Mouse (Mus musculus) hindbrain, embryonic 14.5 days (tissue): ENCODE results near the gene Spata31d1a. TPM values are rescaled to one million over a fixed set of nuclear protein-coding genes. Genes with fewer than 3 reads are reported as not detected.
"Not testable (repeated sequence)": the region's sequence is repeated elsewhere in the genome, so short reads cannot be mapped to it uniquely, and the experiment has no call there.

Experiments used
- ATAC-seq: fragments of 200-750 bp; cut with Nextera tagmentation; 2 replicates; pipeline ENCODE4 v1.8.0; 2017; ENCODE audit warnings: moderate number of reproducible peaks, mild to moderate bottlenecking, moderate TSS enrichment, moderate library complexity; ENCODE audit not compliant: low FRiP score
- DNase-seq: peaks from one replicate; pipeline ENCODE4 v3.0.0-alpha.2; 2015; ENCODE audit warnings: low spot score
- H3K27ac ChIP-seq: fragments of 300-500 bp; sonication (generic); 2 replicates; pipeline ENCODE4 v1.5.1; 2014; ENCODE audit warnings: mild to moderate bottlenecking, moderate library complexity
- H3K27me3 ChIP-seq: fragments of 300-500 bp; sonication (generic); 2 replicates; pipeline ENCODE4 v1.6.1; 2014; ENCODE audit warnings: mild to moderate bottlenecking, low read length, mixed read lengths; ENCODE audit not compliant: control insufficient read depth, insufficient read depth
- H3K36me3 ChIP-seq: fragments of 300-500 bp; sonication (generic); replicated peaks from 2 replicates; pipeline ENCODE4 v1.6.1; 2014; ENCODE audit not compliant: control insufficient read depth, insufficient read depth
- H3K4me1 ChIP-seq: fragments of 300-500 bp; sonication (generic); replicated peaks from 2 replicates; pipeline ENCODE4 v1.6.1; 2014; ENCODE audit warnings: antibody characterized with exemption, low read length, mixed read lengths; ENCODE audit not compliant: control insufficient read depth, insufficient read depth
- H3K4me2 ChIP-seq: fragments of 300-500 bp; sonication (generic); replicated peaks from 2 replicates; pipeline ENCODE4 v1.6.1; 2014; ENCODE audit warnings: mild to moderate bottlenecking, moderate library complexity
- H3K4me3 ChIP-seq: fragments of 300-500 bp; sonication (generic); replicated peaks from 2 replicates; pipeline ENCODE4 v1.5.1; 2014; ENCODE audit warnings: mild to moderate bottlenecking, low read length
- H3K9ac ChIP-seq: fragments of 300-500 bp; sonication (generic); 2 replicates; pipeline ENCODE4 v1.6.1; 2014
- H3K9me3 ChIP-seq: fragments of 300-500 bp; sonication (generic); 2 replicates; pipeline ENCODE4 v1.6.1; 2016; ENCODE audit warnings: low read length; ENCODE audit not compliant: control insufficient read depth
- WGBS: fragments of 180-500 bp; shearing (Covaris S2); extraction: QIAGEN DNeasy Blood & Tissue Kit; methylation state at CpG from one replicate; pipeline ENCODE4 v1.1.7; 2014; 5-methylcytosine and 5-hydroxymethylcytosine counted together
- polyA plus RNA-seq: library from polyadenylated mRNA; unstranded; fragments of >200 nt; fragmentation: Nextera tagmentation; extraction: Ambion mirVana; gene quantifications from 2 replicates; pipeline ENCODE4 v1.2.1, GENCODE M21; 2014

Spata31d1a gene
- polyA plus RNA-seq, 1 experiment from 2014 or later = 0.16 TPM

- Histone ChIP-seq H3K27me3 (no peaks in the 10 kb centered on the region), H3K4me3 (no peak overlapping the region), H3K9ac (no peak overlapping the region), H3K36me3 (no peaks in the 10 kb centered on the region), H3K9me3 (no peaks in the 10 kb centered on the region), H3K27ac (no peak overlapping the region), H3K4me1 (no peaks in the 10 kb centered on the region), H3K4me2 (no peak overlapping the region)
- ATAC-seq = no peak
- 41% methylated on average over 3 of the region's 3 CpGs for WGBS
- no peak for DNase-seq
Measured at GRCm38 (mm10) chr13:59713710-59714109, 3.6 kb upstream of the Spata31d1a start.

GRCm38 (mm10) chr13:59711984-59712383 is 1.9 kb upstream of the Spata31d1a start, which contains the start of gene Spata31d1b:
Spata31d1b (plus strand) TSS chr13:59712284.
- H3K27me3 ChIP-seq, H3K4me3 ChIP-seq, H3K9ac ChIP-seq, H3K9me3 ChIP-seq, H3K36me3 ChIP-seq, ATAC-seq, H3K4me1 ChIP-seq, H3K27ac ChIP-seq, H3K4me2 ChIP-seq, DNase-seq: not testable (repeated sequence)
- WGBS = 72% methylated on average over 3 of the region's 3 CpGs

GRCm38 (mm10) chr13:59704562-59704961 is 5.6 kb downstream of the Spata31d1a start:
- ATAC-seq = no peak
- H3K27ac ChIP-seq = no peak overlapping the region
- no peak for DNase-seq
- no peaks in the 10 kb centered on the region for H3K36me3 ChIP-seq
- H3K4me3 ChIP-seq = no peak overlapping the region
- no peaks in the 10 kb centered on the region for H3K4me1 ChIP-seq
- H3K9ac ChIP-seq = no peak overlapping the region
- no peaks in the 10 kb centered on the region for H3K27me3 ChIP-seq
- H3K4me2 ChIP-seq = no peak overlapping the region
- no peaks in the 10 kb centered on the region for H3K9me3 ChIP-seq
- 61% methylated on average over 12 of the region's 12 CpGs for WGBS

- no peak overlapping the region for H3K27ac ChIP-seq
- no peak for ATAC-seq
- WGBS = 86% methylated on average over 12 of the region's 12 CpGs
Measured at GRCm38 (mm10) chr13:59703514-59703913, 6.6 kb downstream of the Spata31d1a start.

GRCm38 (mm10) chr13:59700137-59700536 is 10.0 kb downstream of the Spata31d1a start:
- H3K4me2 ChIP-seq, H3K9me3 ChIP-seq, H3K27ac ChIP-seq, ATAC-seq, DNase-seq, H3K4me1 ChIP-seq, H3K9ac ChIP-seq, H3K27me3 ChIP-seq, H3K4me3 ChIP-seq, H3K36me3 ChIP-seq: not testable (repeated sequence)
- WGBS = 65% methylated on average over 1 of the region's 1 CpGs

More at GRCm38 (mm10) chr13:59703514-59703913, 6.6 kb downstream of the Spata31d1a start:
- Histone ChIP-seq H3K4me2 (no peak overlapping the region), H3K4me1 (no peaks in the 10 kb centered on the region), H3K36me3 (no peaks in the 10 kb centered on the region), H3K9ac (no peak overlapping the region), H3K27me3 (no peaks in the 10 kb centered on the region), H3K9me3 (no peaks in the 10 kb centered on the region), H3K4me3 (no peak overlapping the region)
- DNase-seq = no peak

GRCm38 (mm10) chr13:59699131-59699530 is 11.0 kb downstream of the Spata31d1a start:
- no peak overlapping the region for H3K27ac ChIP-seq
- H3K4me2 ChIP-seq = no peak overlapping the region
- H3K27me3 ChIP-seq = no peaks in the 10 kb centered on the region
- no peaks in the 10 kb centered on the region for H3K9me3 ChIP-seq
- WGBS = 91% methylated on average over 8 of the region's 8 CpGs
- H3K9ac ChIP-seq = no peak overlapping the region
- no peaks in the 10 kb centered on the region for H3K4me1 ChIP-seq
- no peak for DNase-seq
- no peaks in the 10 kb centered on the region for H3K36me3 ChIP-seq
- H3K4me3 ChIP-seq = no peak overlapping the region
- no peak for ATAC-seq

GRCm38 (mm10) chr13:59695781-59696180 is 14.3 kb downstream of the Spata31d1a start:
- Histone ChIP-seq H3K9me3 (no peaks in the 10 kb centered on the region), H3K9ac (no peak overlapping the region), H3K27me3 (no peaks in the 10 kb centered on the region), H3K4me1 (no peaks in the 10 kb centered on the region), H3K4me3 (no peak overlapping the region), H3K36me3 (no peaks in the 10 kb centered on the region), H3K27ac (no peak overlapping the region), H3K4me2 (no peak overlapping the region)
- no peak for DNase-seq
- 95% methylated on average over 7 of the region's 7 CpGs for WGBS
- ATAC-seq = no peak

- WGBS = 85% methylated on average over 3 of the region's 3 CpGs
- H3K9ac ChIP-seq = no peak within 1 kb of the TSS
- DNase-seq (no peak), ATAC-seq (no peak)
- H3K4me2 ChIP-seq = no peak within 1 kb of the TSS
- H3K36me3 ChIP-seq = no peaks in the 10 kb centered on the region
- H3K4me3 ChIP-seq = no peak within 1 kb of the TSS
- H3K27ac ChIP-seq = no peak within 1 kb of the TSS
- no peaks in the 10 kb centered on the region for H3K4me1 ChIP-seq
- no peaks in the 10 kb centered on the region for H3K9me3 ChIP-seq
- H3K27me3 ChIP-seq = no peaks in the 10 kb centered on the region
Measured at GRCm38 (mm10) chr13:59694008-59694407, 16.1 kb downstream of the Spata31d1a start, which contains the start of gene 4921517D22Rik. 4921517D22Rik (minus strand) TSS chr13:59694108.

- no peaks in the 10 kb centered on the region for H3K9me3 ChIP-seq
- no peaks in the 10 kb centered on the region for H3K27me3 ChIP-seq
- H3K27ac ChIP-seq = no peak overlapping the region
- no peak overlapping the region for H3K9ac ChIP-seq
- no peaks in the 10 kb centered on the region for H3K4me1 ChIP-seq
- ATAC-seq (no peak), DNase-seq (no peak)
- H3K4me2 ChIP-seq = no peak overlapping the region
- no peaks in the 10 kb centered on the region for H3K36me3 ChIP-seq
- no peak overlapping the region for H3K4me3 ChIP-seq
- WGBS = 8% methylated on average over 10 of the region's 10 CpGs
Measured at GRCm38 (mm10) chr13:59691478-59691877, 18.7 kb downstream of the Spata31d1a start.

GRCm38 (mm10) chr13:59690576-59690975 is 19.6 kb downstream of the Spata31d1a start:
- no peaks in the 10 kb centered on the region for H3K36me3 ChIP-seq
- no peak overlapping the region for H3K4me3 ChIP-seq
- no peak overlapping the region for H3K9ac ChIP-seq
- DNase-seq (no peak), ATAC-seq (no peak)
- no peak overlapping the region for H3K27ac ChIP-seq
- 87% methylated on average over 7 of the region's 7 CpGs for WGBS
- H3K4me2 ChIP-seq = no peak overlapping the region
- no peaks in the 10 kb centered on the region for H3K27me3 ChIP-seq
- H3K9me3 ChIP-seq = no peaks in the 10 kb centered on the region
- no peaks in the 10 kb centered on the region for H3K4me1 ChIP-seq
